Comparison of ENCODE assay signal across 29 mouse cellular contexts in genomic region chr11:13040584-13040983, GRCm38 (mm10).
A peak's percentile ranks its signal among the peaks of the same experiment; 100 is the strongest.
DNase-seq lines count a peak whose midpoint lies in the region; ATAC-seq and TF ChIP-seq lines count a peak whose summit lies in the region.
"Had no signal": no experiment of that assay in that cellular context is flagged by ENCODE, and none has a peak within 500 bp of the region (broad histone marks: within the 10 kb centered on the region; RNA-seq: fewer than 3 reads in every experiment).

No protein-coding gene starts in this region.

- no peaks in the 10 kb centered on the region for H3K36me3 ChIP-seq in forebrain, embryonic 11.5 days (ENCODE audit: control insufficient read depth, insufficient read depth, low read length)
- no peaks in the 10 kb centered on the region for H3K36me3 ChIP-seq in forebrain, postnatal 0 days (ENCODE audit: insufficient read depth)
- no peaks in the 10 kb centered on the region for H3K36me3 ChIP-seq in midbrain, embryonic 11.5 days (ENCODE audit: control insufficient read depth, insufficient read depth, low read length)
- H3K36me3 ChIP-seq in midbrain, embryonic 10.5 days = no peaks in the 10 kb centered on the region
- H3K36me3 ChIP-seq in forebrain, embryonic 13.5 days (ENCODE audit: poor library complexity, severe bottlenecking) = no peaks in the 10 kb centered on the region
- H3K36me3 ChIP-seq: embryonic facial prominence, embryonic 12.5 days; embryonic facial prominence, embryonic 15.5 days; G1E; heart, embryonic 10.5 days; heart, embryonic 13.5 days; intestine, embryonic 15.5 days had no signal

- 0 out of 2 replicates have a peak overlapping the region, but pooled peaks have one; percentile 37 for H3K27ac ChIP-seq in forebrain, embryonic 11.5 days (ENCODE audit: low read depth, low read length)
- H3K27ac ChIP-seq in forebrain, postnatal 0 days (ENCODE audit: low read depth, low read length) = no peak overlapping the region
- no peak overlapping the region for H3K27ac ChIP-seq in midbrain, embryonic 11.5 days (ENCODE audit: low read depth, low read length)
- H3K27ac ChIP-seq in midbrain, embryonic 10.5 days (replicated peaks) = no peak overlapping the region
- no peak overlapping the region for H3K27ac ChIP-seq in forebrain, embryonic 13.5 days
- H3K27ac ChIP-seq: embryonic facial prominence, embryonic 12.5 days; embryonic facial prominence, embryonic 15.5 days; heart, adult 2 months; heart, embryonic 10.5 days; heart, embryonic 13.5 days; intestine, embryonic 15.5 days had no signal

- no peaks in the 10 kb centered on the region for H3K27me3 ChIP-seq in forebrain, embryonic 11.5 days (ENCODE audit: control insufficient read depth, insufficient read depth, low read length)
- no peaks in the 10 kb centered on the region for H3K27me3 ChIP-seq in forebrain, postnatal 0 days (ENCODE audit: insufficient read depth, low read length)
- H3K27me3 ChIP-seq in midbrain, embryonic 11.5 days (ENCODE audit: control insufficient read depth, insufficient read depth, low read length) = no peaks in the 10 kb centered on the region
- H3K27me3 ChIP-seq in midbrain, embryonic 10.5 days (ENCODE audit: low read depth, poor library complexity, severe bottlenecking) = no peaks in the 10 kb centered on the region
- H3K27me3 ChIP-seq in forebrain, embryonic 13.5 days = no peaks in the 10 kb centered on the region
- H3K27me3 ChIP-seq: CH12.LX; embryonic facial prominence, embryonic 12.5 days; embryonic facial prominence, embryonic 15.5 days; heart, embryonic 13.5 days; intestine, embryonic 15.5 days; Patski had no signal

- H3K4me2 ChIP-seq in forebrain, embryonic 11.5 days (ENCODE audit: low read depth, low read length, severe bottlenecking) = no peak overlapping the region
- no peak overlapping the region for H3K4me2 ChIP-seq in forebrain, postnatal 0 days (ENCODE audit: low read depth)
- H3K4me2 ChIP-seq in midbrain, embryonic 11.5 days = no peak overlapping the region
- no peak overlapping the region for H3K4me2 ChIP-seq in forebrain, embryonic 13.5 days
- H3K4me2 ChIP-seq: embryonic facial prominence, embryonic 12.5 days; embryonic facial prominence, embryonic 15.5 days; heart, embryonic 13.5 days; intestine, embryonic 15.5 days had no signal

- no peak for DNase-seq in forebrain, embryonic 11.5 days (ENCODE audit: low spot score)
- DNase-seq in forebrain, postnatal 0 days = no peak
- DNase-seq in midbrain, embryonic 11.5 days (ENCODE audit: low spot score, missing footprints) = no peak
- DNase-seq in midbrain, embryonic 10.5 days (ENCODE audit: low spot score) = no peak
- peak; percentile 16 for DNase-seq in brain, embryonic 14.5 days (ENCODE audit: low read depth)
- no peak for DNase-seq in left cerebral cortex, postnatal 4 days
- no peak for DNase-seq in right cerebral cortex, postnatal 25 days
- DNase-seq: adrenal gland, postnatal 10 days; adrenal gland, postnatal 36 days; B cell, adult 2 months; cerebellum, adult 11 months; cerebellum, adult 2 months; cerebellum, adult 9-11 months; cerebellum, postnatal 25 days; gastrocnemius, postnatal 10 days; gastrocnemius, postnatal 36 days; heart, adult 2 months; heart, postnatal 14 days; kidney, adult 11 months had no signal

- 38% methylated on average over 3 of the region's 3 CpGs for WGBS in forebrain, embryonic 11.5 days
- whole genome bisulfite sequencing in forebrain, postnatal 0 days = 40% methylated on average over 3 of the region's 3 CpGs
- 62% methylated on average over 3 of the region's 3 CpGs for WGBS in midbrain, embryonic 11.5 days
- 75% methylated on average over 3 of the region's 3 CpGs for WGBS in midbrain, embryonic 10.5 days
- 22% methylated on average over 3 of the region's 3 CpGs for WGBS in forebrain, embryonic 13.5 days

- no peaks in the 10 kb centered on the region for H3K4me1 ChIP-seq in forebrain, embryonic 11.5 days (replicated peaks; ENCODE audit: control insufficient read depth, insufficient read depth, low read length)
- no peaks in the 10 kb centered on the region for H3K4me1 ChIP-seq in forebrain, postnatal 0 days (ENCODE audit: insufficient read depth)
- no peaks in the 10 kb centered on the region for H3K4me1 ChIP-seq in midbrain, embryonic 11.5 days (ENCODE audit: control insufficient read depth, insufficient read depth, low read length)
- no peaks in the 10 kb centered on the region for H3K4me1 ChIP-seq in midbrain, embryonic 10.5 days
- peaks cover 10% of the 10 kb centered on the region; the same call in 1 of the 2 replicates for H3K4me1 ChIP-seq in forebrain, embryonic 13.5 days
- H3K4me1 ChIP-seq: embryonic facial prominence, embryonic 12.5 days; embryonic facial prominence, embryonic 15.5 days; heart, embryonic 10.5 days; heart, embryonic 13.5 days; intestine, embryonic 15.5 days had no signal

- intact Hi-C loops in left cerebral cortex, postnatal 4 days (cut with DNase I) = no loop called here

- no peak for TF ChIP-seq CTCF in forebrain, postnatal 0 days (IDR thresholded peaks at IDR 0.05; ENCODE audit: low read depth)
- no peak for TF ChIP-seq CTCF in brain, embryonic 14.5 days (IDR thresholded peaks at IDR 0.05; ENCODE audit: borderline replicate concordance, extremely low read depth, insufficient read depth, insufficient read length)

- ATAC-seq in forebrain, embryonic 11.5 days (replicated peaks; ENCODE audit: low FRiP score) = peak; percentile 84
- no peak for ATAC-seq in forebrain, postnatal 0 days
- peak; percentile 72 for ATAC-seq in midbrain, embryonic 11.5 days (ENCODE audit: low FRiP score)
- ATAC-seq in forebrain, embryonic 13.5 days = peak; percentile 33; the same call in 1 of the 2 replicates
- ATAC-seq: hindbrain, embryonic 16.5 days; intestine, embryonic 15.5 days; Patski had no signal

- no peak overlapping the region for H3K4me3 ChIP-seq in forebrain, embryonic 11.5 days (ENCODE audit: low read depth, low read length)
- no peak overlapping the region for H3K4me3 ChIP-seq in forebrain, postnatal 0 days (ENCODE audit: low read depth, low read length)
- no peak overlapping the region for H3K4me3 ChIP-seq in midbrain, embryonic 11.5 days (ENCODE audit: low read depth, low read length)
- H3K4me3 ChIP-seq in midbrain, embryonic 10.5 days = no peak overlapping the region
- H3K4me3 ChIP-seq in forebrain, embryonic 13.5 days = no peak overlapping the region
- H3K4me3 ChIP-seq: embryonic facial prominence, embryonic 12.5 days; embryonic facial prominence, embryonic 15.5 days; heart, adult 2 months; heart, embryonic 10.5 days; heart, embryonic 13.5 days; intestine, embryonic 15.5 days had no signal

- TF ChIP-seq POLR2A in brain, embryonic 14.5 days (IDR thresholded peaks at IDR 0.05; ENCODE audit: borderline replicate concordance, extremely low read depth, insufficient read depth, insufficient read length, poor library complexity, severe bottlenecking) = no peak

- H3K9ac ChIP-seq in forebrain, embryonic 11.5 days (ENCODE audit: low read length) = no peak overlapping the region
- no peak overlapping the region for H3K9ac ChIP-seq in forebrain, postnatal 0 days
- no peak overlapping the region for H3K9ac ChIP-seq in midbrain, embryonic 11.5 days (ENCODE audit: low read length)
- no peak overlapping the region for H3K9ac ChIP-seq in forebrain, embryonic 13.5 days
- H3K9ac ChIP-seq: embryonic facial prominence, embryonic 12.5 days; embryonic facial prominence, embryonic 15.5 days; heart, embryonic 13.5 days; intestine, embryonic 15.5 days had no signal

- no peaks in the 10 kb centered on the region for H3K9me3 ChIP-seq in forebrain, embryonic 11.5 days (ENCODE audit: control insufficient read depth, low read length)
- H3K9me3 ChIP-seq in forebrain, postnatal 0 days (ENCODE audit: low read length) = no peaks in the 10 kb centered on the region
- no peaks in the 10 kb centered on the region for H3K9me3 ChIP-seq in midbrain, embryonic 11.5 days (ENCODE audit: control insufficient read depth, low read length)
- H3K9me3 ChIP-seq in midbrain, embryonic 10.5 days (replicated peaks) = no peaks in the 10 kb centered on the region
- H3K9me3 ChIP-seq in forebrain, embryonic 13.5 days (replicated peaks) = no peaks in the 10 kb centered on the region
- H3K9me3 ChIP-seq: embryonic facial prominence, embryonic 12.5 days; embryonic facial prominence, embryonic 15.5 days; G1E; heart, embryonic 10.5 days; heart, embryonic 13.5 days; intestine, embryonic 15.5 days had no signal
